Mouse (Mus musculus) kidney, embryonic 14.5 days (tissue): ENCODE results near the gene Akap3. TPM values are rescaled to one million over a fixed set of nuclear protein-coding genes. Genes with fewer than 3 reads are reported as not detected.
A peak's percentile ranks its signal among the peaks of the same experiment; 100 is the strongest.

Experiments
- ATAC-seq: fragments of 200-750 bp; cut with Nextera tagmentation; 2 replicates; pipeline ENCODE4 v1.8.0; 2017; ENCODE audit warnings: moderate number of reproducible peaks, mild to moderate bottlenecking, moderate TSS enrichment, moderate library complexity; ENCODE audit not compliant: low FRiP score, low TSS enrichment
- H3K27ac ChIP-seq: fragments of 300-500 bp; sonication (generic); 2 replicates; pipeline ENCODE4 v1.5.1; 2014; ENCODE audit warnings: low read depth, mild to moderate bottlenecking, low read length, moderate library complexity, mixed read lengths
- H3K27me3 ChIP-seq: fragments of 300-500 bp; sonication (generic); 2 replicates; pipeline ENCODE4 v1.6.1; 2014; ENCODE audit warnings: mild to moderate bottlenecking, low read length; ENCODE audit not compliant: control insufficient read depth, insufficient read depth
- H3K36me3 ChIP-seq: fragments of 300-500 bp; sonication (generic); 2 replicates; pipeline ENCODE4 v1.6.1; 2014; ENCODE audit warnings: low read length, mixed read lengths; ENCODE audit not compliant: control insufficient read depth, insufficient read depth
- H3K4me1 ChIP-seq: fragments of 300-500 bp; sonication (generic); 2 replicates; pipeline ENCODE4 v1.6.1; 2014; ENCODE audit warnings: low read length, mixed read lengths; ENCODE audit not compliant: control insufficient read depth, insufficient read depth
- H3K4me2 ChIP-seq: fragments of 300-500 bp; sonication (generic); replicated peaks from 2 replicates; pipeline ENCODE4 v1.6.1; 2014; ENCODE audit warnings: low read depth, mild to moderate bottlenecking, low read length
- H3K4me3 ChIP-seq: fragments of 300-500 bp; sonication (generic); 2 replicates; pipeline ENCODE4 v1.5.1; 2014; ENCODE audit warnings: mild to moderate bottlenecking, low read length
- H3K9ac ChIP-seq: fragments of 300-500 bp; sonication (generic); 2 replicates; pipeline ENCODE4 v1.6.1; 2014; ENCODE audit warnings: low read depth, mild to moderate bottlenecking, low read length, moderate library complexity
- H3K9me3 ChIP-seq: fragments of 300-500 bp; sonication (generic); 2 replicates; pipeline ENCODE4 v1.6.1; 2016; ENCODE audit warnings: low read length; ENCODE audit not compliant: control insufficient read depth
- WGBS: fragments of 180-500 bp; shearing (Covaris S2); extraction: QIAGEN DNeasy Blood & Tissue Kit; methylation state at CpG from one replicate; pipeline ENCODE4 v1.1.7; 2014; 5-methylcytosine and 5-hydroxymethylcytosine counted together
- polyA plus RNA-seq: library from polyadenylated mRNA; unstranded; fragments of >200 nt; fragmentation: Nextera tagmentation; extraction: Ambion mirVana; gene quantifications from 2 replicates; pipeline ENCODE4 v1.2.1, GENCODE M21; 2014

The Akap3 gene
- 0.16 TPM in 1 of 2 replicates, not detected in the other for polyA plus RNA-seq

GRCm38 (mm10) chr6:126852881-126853280, at the start of gene Akap3:
TSS of gene Akap3 (plus strand) at chr6:126853098.
- Histone ChIP-seq H3K4me3 (no peak within 1 kb of the TSS), H3K36me3 (no peaks in the 10 kb centered on the region), H3K4me1 (peaks cover 3% of the 10 kb centered on the region), H3K4me2 (no peak within 1 kb of the TSS), H3K9ac (no peak within 1 kb of the TSS), H3K27ac (no peak within 1 kb of the TSS), H3K9me3 (no peaks in the 10 kb centered on the region), H3K27me3 (no peaks in the 10 kb centered on the region)
- no peak for ATAC-seq

DNA sequence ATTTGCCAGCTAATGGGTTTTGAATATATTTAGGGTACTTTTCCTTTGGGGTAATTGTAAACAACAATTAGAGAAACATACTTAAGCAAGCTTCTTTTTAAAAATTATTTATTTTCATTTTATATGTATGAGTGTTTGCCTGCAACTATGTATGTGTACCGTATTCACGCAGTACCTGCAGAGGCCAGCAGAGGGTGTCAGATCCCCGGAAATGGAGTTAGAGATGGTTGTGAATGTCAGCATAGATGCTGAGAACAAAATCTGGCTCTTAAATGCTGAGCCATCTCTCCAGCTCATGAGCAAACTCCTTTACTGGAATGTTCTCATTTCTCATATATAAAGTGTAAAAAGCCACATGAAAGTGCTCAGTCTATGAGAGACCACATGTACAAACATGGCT, 46.1 kb upstream of the Akap3 start:
- H3K4me1 ChIP-seq, result no peaks in the 10 kb centered on the region
- no peak for ATAC-seq
- H3K27ac ChIP-seq, result no peak overlapping the region
- H3K27me3 ChIP-seq, result no peaks in the 10 kb centered on the region
- H3K36me3 ChIP-seq, result no peaks in the 10 kb centered on the region
- no peak overlapping the region for H3K4me3 ChIP-seq
- 84% methylated on average over 3 of the region's 3 CpGs for WGBS
- no peak overlapping the region for H3K9ac ChIP-seq
- H3K9me3 ChIP-seq, result no peaks in the 10 kb centered on the region
- H3K4me2 ChIP-seq, result no peak overlapping the region

DNA sequence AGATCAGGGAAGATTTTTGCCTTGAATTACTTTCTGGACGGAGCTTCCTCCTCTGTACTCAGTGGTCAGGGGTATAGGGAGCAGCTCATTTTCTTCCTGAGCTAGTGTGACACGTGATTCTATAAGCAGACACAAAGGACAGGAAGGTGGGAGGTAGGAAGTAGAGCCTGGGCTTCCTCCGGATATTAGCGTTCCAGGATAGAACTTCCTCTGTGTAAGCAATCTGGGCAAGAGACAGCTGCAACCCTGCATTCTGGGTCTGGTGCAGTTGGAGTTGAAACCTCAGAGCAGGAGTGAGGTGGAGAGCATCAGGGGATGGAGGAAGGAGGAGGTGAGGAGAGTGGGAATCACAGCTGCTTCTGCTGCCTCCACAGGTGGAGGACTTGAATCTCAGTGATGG, 44.8 kb upstream of the Akap3 start:
- no peaks in the 10 kb centered on the region for H3K4me1 ChIP-seq
- WGBS, result 59% methylated on average over 4 of the region's 4 CpGs
- no peak overlapping the region; the same call in 1 of the 2 replicates for H3K4me3 ChIP-seq
- H3K9ac ChIP-seq, result no peak overlapping the region
- H3K9me3 ChIP-seq, result no peaks in the 10 kb centered on the region
- H3K27ac ChIP-seq, result 0 out of 2 replicates have a peak overlapping the region, but pooled peaks have one; percentile 2
- H3K4me2 ChIP-seq, result no peak overlapping the region
- no peaks in the 10 kb centered on the region for H3K27me3 ChIP-seq
- H3K36me3 ChIP-seq, result no peaks in the 10 kb centered on the region
- no peak for ATAC-seq

GRCm38 (mm10) chr6:126808561-126808960, 44.3 kb upstream of the Akap3 start:
- ATAC-seq, result no peak
- 85% methylated on average over 8 of the region's 8 CpGs for WGBS
- H3K4me3 ChIP-seq, result no peak overlapping the region; the same call in 1 of the 2 replicates
- no peaks in the 10 kb centered on the region for H3K4me1 ChIP-seq
- H3K9ac ChIP-seq, result no peak overlapping the region
- H3K27me3 ChIP-seq, result no peaks in the 10 kb centered on the region
- no peaks in the 10 kb centered on the region for H3K36me3 ChIP-seq
- no peak overlapping the region for H3K4me2 ChIP-seq
- H3K27ac ChIP-seq, result 0 out of 2 replicates have a peak overlapping the region, but pooled peaks have one; percentile 2
- no peaks in the 10 kb centered on the region for H3K9me3 ChIP-seq

DNA sequence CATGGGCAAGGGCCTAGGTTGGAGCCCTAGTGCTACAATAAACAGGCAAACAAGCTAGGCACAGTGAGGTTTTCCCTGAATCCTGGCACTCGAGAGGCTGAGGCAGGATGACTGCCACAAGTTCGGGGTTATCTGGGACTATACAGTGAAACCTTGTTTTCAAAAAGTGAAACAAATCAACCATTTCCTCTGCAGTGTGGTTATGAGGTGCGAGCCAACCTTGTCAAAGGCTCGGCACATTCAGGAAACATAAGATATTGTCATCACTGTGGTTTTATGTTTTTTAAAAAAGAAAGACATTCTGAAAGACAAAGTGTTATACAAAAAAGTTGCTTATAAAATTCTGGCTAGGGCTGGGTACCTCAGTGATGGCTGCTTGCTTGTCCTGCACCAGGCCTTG, 41.4 kb upstream of the Akap3 start:
- Histone ChIP-seq H3K27ac (no peak overlapping the region), H3K9me3 (no peaks in the 10 kb centered on the region), H3K27me3 (no peaks in the 10 kb centered on the region), H3K36me3 (no peaks in the 10 kb centered on the region), H3K4me1 (no peaks in the 10 kb centered on the region), H3K4me2 (no peak overlapping the region), H3K9ac (no peak overlapping the region), H3K4me3 (no peak overlapping the region)
- no peak for ATAC-seq
- 87% methylated on average over 4 of the region's 4 CpGs for WGBS

DNA sequence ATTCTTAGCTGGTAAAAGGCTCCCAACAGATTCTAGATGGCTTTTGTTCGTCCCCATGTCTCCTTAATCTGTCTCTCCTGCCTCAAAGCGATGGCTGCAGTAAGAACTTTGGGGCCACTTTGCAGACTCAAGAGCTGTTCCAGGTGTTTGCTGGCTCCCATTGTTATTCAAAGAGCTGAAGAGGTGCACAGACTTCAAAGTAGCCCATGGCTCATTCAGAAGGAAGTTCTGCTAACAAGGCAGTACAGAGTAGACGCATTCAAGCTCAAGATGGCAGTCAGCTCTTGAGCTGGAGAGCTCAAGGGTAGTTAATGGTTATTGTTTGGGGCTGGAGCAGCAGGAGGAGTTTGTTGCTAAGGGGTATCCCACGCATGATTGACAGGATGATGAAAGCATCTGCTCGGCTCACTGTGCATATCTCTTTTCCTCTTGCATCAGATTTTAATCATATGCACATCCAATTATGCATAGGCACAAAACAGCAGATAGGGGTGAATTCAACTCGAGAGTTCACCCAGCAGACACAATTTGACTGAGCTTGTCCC, 37.6 kb upstream of the Akap3 start:
- no peak overlapping the region for H3K4me3 ChIP-seq
- no peak overlapping the region for H3K9ac ChIP-seq
- H3K4me2 ChIP-seq, result no peak overlapping the region
- no peaks in the 10 kb centered on the region for H3K27me3 ChIP-seq
- no peak overlapping the region for H3K27ac ChIP-seq
- H3K4me1 ChIP-seq, result no peaks in the 10 kb centered on the region
- WGBS, result 71% methylated on average over 6 of the region's 6 CpGs
- H3K9me3 ChIP-seq, result no peaks in the 10 kb centered on the region
- no peak for ATAC-seq
- H3K36me3 ChIP-seq, result peaks cover 4% of the 10 kb centered on the region; the same call in 1 of the 2 replicates

DNA sequence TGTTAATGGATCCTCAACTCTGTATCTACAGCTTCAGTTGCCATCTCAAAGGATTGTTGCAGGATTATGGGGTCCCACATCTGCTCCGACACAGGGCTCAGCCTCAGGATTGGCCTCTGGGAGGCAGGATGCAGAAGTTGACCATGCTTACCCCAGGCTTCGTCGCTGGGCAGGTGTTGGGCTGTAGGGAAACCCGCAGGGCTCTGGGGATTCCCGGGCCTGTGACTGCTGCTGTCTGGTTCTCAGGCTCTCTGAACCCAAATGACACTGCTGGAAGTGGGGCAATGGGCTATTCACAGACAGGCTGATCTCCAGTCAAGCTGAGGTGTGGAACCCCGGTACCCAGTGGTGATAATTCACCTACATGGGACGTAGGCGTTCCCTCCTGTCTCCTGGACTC, 36.6 kb upstream of the Akap3 start:
- ATAC-seq, result no peak
- no peaks in the 10 kb centered on the region for H3K27me3 ChIP-seq
- WGBS, result 79% methylated on average over 8 of the region's 8 CpGs
- no peak overlapping the region for H3K27ac ChIP-seq
- no peaks in the 10 kb centered on the region for H3K9me3 ChIP-seq
- no peak overlapping the region for H3K4me2 ChIP-seq
- no peak overlapping the region for H3K4me3 ChIP-seq
- H3K4me1 ChIP-seq, result no peaks in the 10 kb centered on the region
- H3K36me3 ChIP-seq, result peaks cover 14% of the 10 kb centered on the region
- H3K9ac ChIP-seq, result no peak overlapping the region

GRCm38 (mm10) chr6:126823087-126823486, 29.8 kb upstream of the Akap3 start:
- H3K27me3 ChIP-seq, result no peaks in the 10 kb centered on the region
- H3K4me2 ChIP-seq, result no peak overlapping the region
- no peak overlapping the region for H3K27ac ChIP-seq
- no peaks in the 10 kb centered on the region for H3K4me1 ChIP-seq
- WGBS, result 94% methylated on average over 3 of the region's 3 CpGs
- H3K9me3 ChIP-seq, result no peaks in the 10 kb centered on the region
- peaks cover 65% of the 10 kb centered on the region for H3K36me3 ChIP-seq
- H3K9ac ChIP-seq, result no peak overlapping the region
- ATAC-seq, result no peak
- no peak overlapping the region for H3K4me3 ChIP-seq

DNA sequence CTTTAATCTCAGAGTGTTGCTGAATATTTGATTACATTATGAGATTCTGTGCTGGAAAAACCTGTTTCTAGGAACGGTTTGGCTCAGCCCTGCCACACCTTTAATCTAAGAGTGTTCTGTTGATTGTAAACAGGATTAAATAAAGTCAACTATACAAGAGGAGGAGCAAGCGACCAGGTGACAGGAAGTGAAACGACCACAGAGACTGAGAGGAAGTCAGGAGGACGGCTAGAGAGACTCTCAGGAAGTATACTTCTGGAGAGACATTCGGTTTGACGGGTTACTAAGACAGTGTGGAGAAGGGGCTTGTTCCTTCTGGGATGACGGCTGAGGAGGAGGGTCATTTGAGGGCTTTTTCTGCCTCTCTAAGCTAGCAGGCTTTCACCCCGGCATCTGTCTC, 16.3 kb upstream of the Akap3 start:
- H3K4me2 ChIP-seq, result no peak overlapping the region
- H3K4me3 ChIP-seq, result no peak overlapping the region
- no peak for ATAC-seq
- no peaks in the 10 kb centered on the region for H3K4me1 ChIP-seq
- no peaks in the 10 kb centered on the region for H3K9me3 ChIP-seq
- no peak overlapping the region for H3K27ac ChIP-seq
- H3K27me3 ChIP-seq, result no peaks in the 10 kb centered on the region
- H3K9ac ChIP-seq, result no peak overlapping the region
- WGBS, result 88% methylated on average over 8 of the region's 8 CpGs
- H3K36me3 ChIP-seq, result peaks cover 88% of the 10 kb centered on the region
